Mouse (Mus musculus) adrenal gland (tissue): Measurements from ENCODE around the gene Prkg1.
"Not testable (repeated sequence)": the region's sequence is repeated elsewhere in the genome, so short reads cannot be mapped to it uniquely, and the experiment has no call there.

Experiments used
- intact Hi-C: fragments of 180-260 bp; cut with DNase I; formaldehyde crosslinking; loops from one replicate; pipeline ENCODE4 v1.15.1; 2025

The Prkg1 gene

GRCm38 (mm10) chr19:30676308-30676707 is 1088.5 kb downstream of the Prkg1 start:
- intact Hi-C loops, result no loop called here

GRCm38 (mm10) chr19:30664269-30664668 is 1100.6 kb downstream of the Prkg1 start:
- intact Hi-C loops, result loop anchor here (10.0 kb wide), 1 partner anchor 1091 kb away; no protein-coding TSS in a partner anchor

GRCm38 (mm10) chr19:30642629-30643170 is 1122.1 kb downstream of the Prkg1 start:
- intact Hi-C loops, result no loop called here

- intact Hi-C loops, result no loop called here
These were observed 1127.4 kb downstream of the Prkg1 start for GRCm38 (mm10) chr19:30637471-30637870.

GRCm38 (mm10) chr19:30631051-30631450 is 1133.8 kb downstream of the Prkg1 start:
- intact Hi-C loops, result no loop called here

- intact Hi-C loops, result no loop called here
These were observed 1138.8 kb downstream of the Prkg1 start for GRCm38 (mm10) chr19:30626036-30626435.

GRCm38 (mm10) chr19:30625391-30625790 is 1139.4 kb downstream of the Prkg1 start:
- intact Hi-C loops, result no loop called here

- intact Hi-C loops, result no loop called here
These were observed 1141.2 kb downstream of the Prkg1 start for GRCm38 (mm10) chr19:30623620-30624019.

GRCm38 (mm10) chr19:30613150-30613865 is 1151.5 kb downstream of the Prkg1 start:
- intact Hi-C loops, result no loop called here

GRCm38 (mm10) chr19:30586366-30586765 is 1178.5 kb downstream of the Prkg1 start:
- intact Hi-C loops, result no loop called here

- intact Hi-C loops, result no loop called here
These were observed 1200.3 kb downstream of the Prkg1 start for GRCm38 (mm10) chr19:30564516-30564915.

- intact Hi-C loops, result no loop called here
These were observed 1201.0 kb downstream of the Prkg1 start for GRCm38 (mm10) chr19:30563876-30564275.

GRCm38 (mm10) chr19:30558024-30558423 is 1206.8 kb downstream of the Prkg1 start:
- intact Hi-C loops, result loop anchor here (10.0 kb wide), 1 partner anchor 193 kb away; no protein-coding TSS in a partner anchor

GRCm38 (mm10) chr19:30554467-30554881 is 1210.4 kb downstream of the Prkg1 start:
- intact Hi-C loops, result loop anchor here (1.0 to 10.0 kb wide), 2 partner anchors 190 to 305 kb away; no protein-coding TSS in a partner anchor

GRCm38 (mm10) chr19:30553740-30554139 is 1211.1 kb downstream of the Prkg1 start:
- intact Hi-C loops, result loop anchor here (1.0 to 10.0 kb wide), 2 partner anchors 189 to 304 kb away; no protein-coding TSS in a partner anchor

GRCm38 (mm10) chr19:30552260-30552659 is 1212.6 kb downstream of the Prkg1 start:
- intact Hi-C loops, result loop anchor here (10.0 kb wide), 1 partner anchor 187 kb away; no protein-coding TSS in a partner anchor

GRCm38 (mm10) chr19:30549854-30550647 is 1214.8 kb downstream of the Prkg1 start:
- intact Hi-C loops, result loop anchor here (10.0 kb wide), 1 partner anchor 185 kb away; no protein-coding TSS in a partner anchor

GRCm38 (mm10) chr19:30549044-30549853 is 1215.6 kb downstream of the Prkg1 start, which contains the start of gene Dkk1:
Gene Dkk1 (minus strand): TSS chr19:30549665.
- intact Hi-C loops, result no loop called here

- intact Hi-C loops, result no loop called here
These were observed 1216.3 kb downstream of the Prkg1 start for GRCm38 (mm10) chr19:30548411-30549043.

GRCm38 (mm10) chr19:30539365-30539941 is 1225.4 kb downstream of the Prkg1 start:
- intact Hi-C loops, result not testable (repeated sequence)
